Mouse (Mus musculus) lung, postnatal 10 days (tissue): ENCODE measurements around the gene Cdc42bpg.
A peak's percentile ranks its signal among the peaks of the same experiment; 100 is the strongest.

Experiments
- DNase-seq: peaks from one replicate; pipeline ENCODE4 v3.0.0; 2021

The Cdc42bpg gene

GRCm38 (mm10) chr19:6333761-6334595 is 27.7 kb downstream of the Cdc42bpg start:
- no peak for DNase-seq

DNA sequence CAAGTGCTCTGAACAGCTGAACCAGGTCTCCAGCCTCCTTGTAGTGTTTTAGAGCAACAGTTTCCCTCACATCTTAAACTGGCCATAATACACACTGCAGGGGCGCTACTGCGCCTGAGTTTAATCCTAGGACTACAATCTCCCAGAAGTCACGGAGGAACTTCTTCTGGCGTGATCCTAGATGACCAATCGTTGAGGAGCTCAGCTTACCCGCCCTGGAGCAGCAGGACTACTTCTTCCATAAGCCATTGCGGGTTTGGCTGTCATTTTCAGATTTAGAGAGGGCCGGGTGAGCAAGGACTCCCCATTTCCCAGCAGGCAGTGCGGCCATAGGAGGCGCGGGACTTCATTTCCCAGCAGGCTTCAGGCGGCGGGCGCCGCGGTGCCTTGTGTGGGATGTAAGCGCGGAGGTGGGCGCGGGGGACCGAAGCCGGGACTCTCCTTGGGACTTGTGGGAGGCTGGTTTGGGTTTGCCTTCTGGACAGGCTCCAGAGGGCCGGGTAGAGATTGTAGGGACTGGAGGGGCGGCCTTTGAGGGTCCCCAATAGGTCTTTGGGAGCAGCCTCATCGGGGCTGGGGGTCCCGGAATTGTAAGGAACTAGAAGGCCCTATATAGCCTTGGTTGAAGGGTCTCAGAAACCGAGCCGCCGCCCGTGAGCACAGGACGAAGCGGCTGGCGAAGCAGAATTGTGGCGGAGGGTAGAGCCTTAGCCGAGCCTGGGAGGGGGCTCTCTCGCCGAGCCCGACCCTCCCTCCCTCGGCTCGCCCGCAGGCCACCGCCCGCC is 28.6 kb downstream of the Cdc42bpg start, which contains the start of gene Men1:
Gene Men1 (plus strand): TSS at position 307 of the 785 bp plus-strand sequence.
- peak; percentile 97 for DNase-seq

DNA sequence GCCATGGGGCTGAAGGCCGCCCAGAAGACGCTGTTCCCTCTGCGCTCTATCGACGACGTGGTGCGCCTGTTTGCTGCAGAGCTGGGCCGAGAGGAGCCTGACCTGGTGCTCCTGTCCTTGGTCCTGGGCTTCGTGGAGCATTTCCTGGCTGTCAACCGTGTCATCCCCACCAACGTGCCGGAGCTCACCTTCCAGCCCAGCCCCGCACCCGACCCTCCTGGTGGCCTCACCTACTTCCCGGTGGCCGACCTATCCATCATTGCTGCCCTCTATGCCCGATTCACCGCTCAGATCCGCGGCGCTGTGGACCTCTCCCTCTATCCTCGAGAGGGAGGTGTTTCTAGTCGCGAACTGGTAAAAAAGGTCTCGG is 29.2 kb downstream of the Cdc42bpg start:
- no peak for DNase-seq

GRCm38 (mm10) chr19:6336920-6337319 is 30.7 kb downstream of the Cdc42bpg start:
- no peak for DNase-seq

DNA sequence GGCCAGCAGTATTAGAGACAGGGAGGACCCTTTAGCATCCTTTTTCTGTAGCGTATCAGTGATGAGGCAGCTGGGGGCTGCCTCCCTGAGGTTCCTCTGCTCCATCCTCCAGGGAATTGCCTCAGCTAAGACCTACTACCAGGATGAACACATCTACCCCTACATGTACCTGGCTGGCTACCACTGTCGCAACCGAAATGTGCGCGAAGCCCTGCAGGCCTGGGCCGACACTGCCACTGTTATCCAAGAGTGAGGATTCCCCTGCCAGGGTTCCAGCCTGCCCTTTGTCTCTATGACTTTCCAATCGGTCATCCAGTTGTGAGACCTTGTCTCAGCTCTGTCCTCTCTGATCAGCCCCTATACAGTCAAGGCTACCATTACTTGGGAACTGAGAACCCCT is 31.9 kb downstream of the Cdc42bpg start:
- DNase-seq, result no peak

GRCm38 (mm10) chr19:6338716-6339115 is 32.5 kb downstream of the Cdc42bpg start:
- no peak for DNase-seq

DNA sequence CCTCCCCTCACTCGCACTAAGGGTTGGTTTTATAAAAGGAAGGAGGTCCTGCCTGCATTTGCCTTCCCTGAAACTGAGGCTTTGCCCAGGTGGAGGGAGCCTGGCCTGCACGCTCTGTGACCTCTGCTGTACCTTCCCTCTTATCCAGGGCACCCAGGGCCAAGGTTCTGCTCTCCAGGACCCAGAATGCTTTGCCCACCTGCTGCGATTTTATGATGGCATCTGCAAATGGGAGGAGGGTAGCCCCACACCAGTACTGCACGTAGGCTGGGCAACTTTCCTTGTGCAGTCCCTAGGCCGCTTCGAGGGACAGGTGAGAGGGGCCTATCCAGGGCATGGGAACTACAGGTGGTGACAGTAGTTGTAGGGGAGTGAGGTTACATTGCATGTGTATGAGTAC is 32.9 kb downstream of the Cdc42bpg start:
- DNase-seq, result no peak

DNA sequence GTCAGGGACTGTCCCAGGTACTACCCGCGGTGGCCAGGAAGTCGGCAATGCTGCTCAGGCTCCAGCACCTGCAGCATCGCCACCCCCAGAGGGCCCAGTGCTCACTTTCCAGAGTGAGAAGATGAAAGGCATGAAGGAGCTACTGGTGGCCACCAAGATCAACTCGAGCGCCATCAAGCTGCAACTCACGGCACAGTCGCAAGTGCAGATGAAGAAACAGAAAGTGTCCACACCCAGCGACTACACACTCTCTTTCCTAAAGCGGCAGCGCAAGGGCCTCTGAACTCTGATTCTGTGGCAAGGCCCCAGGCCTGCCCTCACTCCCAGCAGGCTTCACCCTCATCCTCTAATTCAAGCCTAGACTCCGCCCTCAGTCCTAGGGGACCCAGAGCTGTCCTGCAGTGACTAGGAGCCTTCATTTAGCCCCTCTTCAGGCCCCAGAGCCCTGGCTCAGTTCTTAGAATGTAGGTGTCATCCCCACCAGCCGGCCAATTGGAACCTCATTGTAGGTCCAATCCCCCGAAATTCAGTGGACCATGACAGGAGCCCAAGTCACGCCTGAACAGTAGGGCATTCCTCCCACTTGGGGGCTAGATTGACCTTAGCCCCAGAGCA is 33.7 kb downstream of the Cdc42bpg start:
- DNase-seq, result peak; percentile 77

DNA sequence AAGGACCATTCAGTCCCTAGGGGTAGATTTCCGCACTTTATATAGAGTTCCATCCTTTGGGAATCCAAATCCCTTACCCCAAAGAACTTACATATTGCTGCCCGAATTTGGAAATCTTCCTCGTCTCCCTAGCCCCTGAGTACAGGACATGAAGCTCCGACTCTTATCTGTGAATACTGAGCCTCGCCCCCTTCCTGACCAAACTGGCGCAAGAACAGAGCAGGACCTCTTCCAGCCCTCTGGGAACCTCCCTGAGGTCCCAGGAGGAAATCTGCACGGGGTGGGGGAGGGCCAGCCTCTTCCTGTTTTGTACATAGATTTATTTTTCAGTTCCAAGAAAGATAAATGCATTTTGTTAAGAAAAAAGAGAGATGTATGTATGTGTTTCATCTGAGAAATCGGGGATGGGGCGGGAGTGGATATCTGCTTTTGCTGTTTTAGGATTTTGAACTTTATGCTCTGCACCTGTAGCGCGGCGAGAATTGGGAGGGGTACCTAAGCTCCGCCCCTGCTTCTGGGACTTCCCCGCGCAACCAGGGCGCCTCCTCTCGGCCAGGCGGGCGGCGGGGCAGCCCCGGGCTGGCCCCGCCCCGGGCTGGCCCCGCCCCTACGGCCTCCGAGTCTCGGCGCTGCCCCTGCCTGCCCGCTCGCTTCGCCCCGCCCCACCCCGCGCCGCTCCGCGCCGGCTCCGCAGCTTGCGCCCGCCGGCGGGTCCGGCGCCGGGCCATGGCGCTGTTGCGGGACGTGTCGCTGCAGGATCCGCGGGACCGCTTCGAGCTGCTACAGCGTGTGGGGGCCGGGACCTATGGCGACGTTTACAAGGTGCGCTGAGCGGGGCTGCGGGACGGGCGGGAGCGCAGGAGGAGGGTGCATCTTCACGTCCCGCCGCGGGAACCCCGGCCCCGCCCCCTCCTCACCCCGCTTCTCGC is 34.5 kb downstream of the Cdc42bpg start, which contains the start of gene Map4k2:
Gene Map4k2 (plus strand): TSS at position 612 of the 929 bp plus-strand sequence.
- peak; percentile 90 for DNase-seq

DNA sequence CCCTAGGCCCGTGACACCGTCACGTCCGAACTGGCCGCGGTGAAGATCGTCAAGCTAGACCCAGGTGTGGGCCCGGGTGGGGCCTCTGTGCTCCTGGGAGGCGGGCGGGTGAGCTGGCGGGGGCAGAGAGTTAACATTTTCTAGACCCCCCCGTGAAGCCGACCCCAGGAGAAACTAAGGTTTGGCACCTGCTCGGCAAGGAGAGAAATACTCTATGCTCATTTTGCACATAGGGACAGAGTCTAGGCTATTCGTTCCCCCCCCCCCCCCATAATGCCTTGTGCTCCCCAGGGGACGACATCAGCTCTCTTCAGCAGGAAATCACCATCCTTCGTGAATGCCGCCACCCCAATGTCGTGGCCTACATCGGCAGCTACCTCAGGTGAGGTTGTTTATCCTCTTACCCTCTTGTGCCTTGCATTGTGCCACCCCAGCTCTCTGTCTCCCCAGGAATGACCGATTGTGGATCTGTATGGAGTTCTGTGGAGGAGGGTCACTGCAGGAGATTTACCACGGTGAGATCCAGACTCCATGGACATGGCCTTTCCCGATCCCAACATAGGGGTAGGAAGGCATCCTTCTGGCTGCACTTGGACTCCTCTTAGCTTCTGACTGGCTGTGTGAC is 35.3 kb downstream of the Cdc42bpg start:
- no peak for DNase-seq

DNA sequence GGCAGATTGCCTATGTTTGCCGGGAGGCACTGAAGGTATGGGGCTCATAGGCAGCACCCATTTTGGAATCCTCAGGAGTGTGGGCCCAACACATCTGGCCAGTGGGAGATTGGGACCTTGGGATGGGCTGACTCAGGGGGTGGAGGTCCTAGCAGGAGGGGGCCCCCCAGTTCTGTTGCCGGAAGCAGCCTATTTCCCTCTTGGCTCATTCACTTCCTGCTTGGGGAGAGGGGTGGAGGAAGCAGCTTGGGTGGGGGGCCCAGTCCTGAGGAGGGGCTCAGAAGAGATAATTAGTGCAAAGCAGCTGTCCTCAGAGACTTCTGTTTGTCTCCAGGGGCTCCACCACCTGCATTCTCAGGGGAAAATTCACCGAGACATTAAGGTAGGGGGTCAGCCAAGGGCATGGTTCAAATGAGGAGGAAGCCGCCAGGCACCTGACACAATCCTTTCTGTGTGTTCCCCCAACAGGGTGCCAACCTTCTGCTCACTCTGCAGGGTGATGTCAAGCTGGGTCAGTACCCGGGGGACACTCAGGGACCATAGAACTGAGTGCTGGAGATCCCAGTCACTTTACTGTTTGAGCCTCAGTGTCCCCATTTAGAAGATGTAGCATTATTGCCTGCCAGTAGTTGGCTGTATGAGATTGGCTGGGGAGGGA is 36.1 kb downstream of the Cdc42bpg start:
- no peak for DNase-seq

DNA sequence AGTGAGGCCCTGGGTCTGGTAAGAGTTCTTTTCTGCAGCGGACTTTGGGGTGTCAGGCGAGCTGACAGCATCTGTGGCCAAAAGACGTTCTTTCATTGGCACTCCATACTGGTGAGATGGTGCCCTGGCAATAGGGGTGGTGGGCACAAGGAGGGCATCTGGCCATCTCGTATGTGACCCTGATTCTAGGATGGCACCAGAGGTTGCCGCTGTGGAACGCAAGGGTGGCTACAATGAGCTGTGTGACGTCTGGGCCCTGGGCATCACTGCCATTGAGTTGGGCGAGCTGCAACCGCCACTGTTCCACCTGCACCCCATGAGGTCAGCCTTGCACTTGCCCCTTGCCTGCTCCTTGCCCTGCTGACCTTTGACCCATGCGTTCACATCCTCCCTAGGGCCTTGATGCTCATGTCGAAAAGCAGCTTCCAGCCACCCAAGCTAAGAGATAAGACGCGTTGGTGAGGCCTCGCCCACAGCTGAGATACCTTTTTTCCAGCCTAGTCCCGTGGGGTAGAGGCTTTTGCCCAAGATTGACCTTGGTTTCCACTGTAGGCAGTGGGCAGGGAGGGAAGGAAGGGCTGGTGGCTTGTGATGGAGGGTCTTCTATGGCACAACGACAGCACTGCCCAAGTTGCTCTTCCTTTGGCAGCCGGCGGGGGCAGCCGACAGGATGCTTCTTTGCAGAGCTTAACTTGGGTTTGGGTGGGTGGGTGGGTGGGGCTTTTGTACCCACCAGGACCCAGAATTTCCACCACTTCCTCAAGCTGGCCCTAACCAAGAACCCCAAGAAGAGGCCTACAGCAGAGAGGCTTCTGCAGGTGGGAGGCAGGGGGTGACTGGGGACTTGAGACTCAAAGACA is 37.0 kb downstream of the Cdc42bpg start:
- no peak for DNase-seq

DNA sequence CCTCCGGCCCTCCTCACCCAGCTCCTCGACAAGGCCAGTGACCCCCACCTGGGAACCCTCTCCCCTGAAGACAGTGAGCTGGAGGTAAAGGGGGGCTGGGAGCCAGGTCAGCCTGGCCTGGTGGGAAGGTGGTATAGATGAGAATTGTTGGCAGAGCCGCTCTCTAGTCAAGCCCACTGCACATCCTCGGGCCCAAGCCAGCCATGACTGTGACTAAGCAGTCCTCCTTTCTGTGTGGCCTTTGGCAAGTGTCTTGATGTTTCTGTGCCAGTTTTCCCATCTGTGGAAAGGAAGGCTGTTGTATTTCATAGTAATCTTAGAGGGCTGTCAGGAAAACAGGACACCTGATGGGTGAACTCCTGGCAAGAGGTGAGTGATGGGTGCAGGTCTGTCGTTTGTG is 37.7 kb downstream of the Cdc42bpg start:
- no peak for DNase-seq

DNA sequence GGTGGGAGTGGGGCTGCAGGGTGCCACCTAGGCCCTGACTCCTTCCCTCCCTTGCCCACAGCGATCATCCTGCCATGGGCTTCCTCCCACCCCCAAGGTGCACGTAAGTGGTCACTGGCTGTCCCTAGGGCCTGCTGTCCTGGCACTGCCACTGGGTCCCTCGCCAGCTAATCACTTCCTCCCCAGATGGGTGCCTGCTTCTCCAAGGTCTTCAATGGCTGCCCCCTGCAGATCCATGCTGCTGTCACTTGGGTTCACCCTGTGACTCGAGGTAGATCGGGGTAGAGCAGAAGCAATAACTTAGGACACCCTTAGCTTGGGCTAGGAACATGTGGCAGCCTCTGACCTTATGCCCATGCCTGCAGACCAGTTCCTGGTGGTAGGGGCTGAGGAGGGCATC is 39.8 kb downstream of the Cdc42bpg start:
- DNase-seq, result no peak

GRCm38 (mm10) chr19:6346661-6347060 is 40.4 kb downstream of the Cdc42bpg start:
- DNase-seq, result no peak

GRCm38 (mm10) chr19:6347615-6348014 is 41.4 kb downstream of the Cdc42bpg start:
- no peak for DNase-seq

- DNase-seq, result no peak
Observed at GRCm38 (mm10) chr19:6348717-6349116, 42.5 kb downstream of the Cdc42bpg start.

DNA sequence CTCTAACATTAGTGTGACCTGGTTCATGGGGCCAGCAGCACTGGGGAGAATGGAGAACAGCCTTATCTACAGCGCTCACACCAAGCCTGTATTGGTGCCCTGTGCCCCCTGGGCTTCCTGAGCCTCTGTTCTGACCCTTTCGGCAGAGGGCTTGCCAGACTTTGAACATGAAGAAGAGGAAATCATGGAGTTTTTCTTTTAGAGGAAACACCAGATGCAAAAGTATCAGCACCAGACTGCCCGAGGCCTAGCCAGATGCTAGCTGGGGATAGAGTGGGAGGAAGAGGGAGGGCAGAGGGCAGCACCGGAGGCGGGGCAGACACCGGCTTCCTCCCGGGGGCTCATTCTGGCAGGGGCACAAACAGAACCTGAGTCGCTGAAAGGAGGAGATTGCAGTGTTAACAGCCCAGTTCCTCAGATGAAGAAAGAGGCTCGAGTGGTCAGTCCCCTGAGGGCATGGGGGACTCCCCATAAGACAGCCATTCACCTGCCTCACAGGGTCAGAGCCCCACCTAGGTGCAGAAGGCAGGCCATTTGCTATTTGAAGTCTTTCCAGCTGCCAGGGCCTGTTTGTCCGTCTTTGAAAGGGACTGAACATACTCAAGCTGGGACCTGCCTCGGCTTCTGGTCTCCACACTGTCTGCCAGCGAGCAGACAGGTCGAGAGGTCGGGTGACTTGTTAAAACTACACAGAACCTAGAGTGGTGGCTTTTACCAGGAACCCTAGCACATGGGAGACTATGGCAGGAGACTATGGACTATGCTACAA is 43.1 kb downstream of the Cdc42bpg start:
- no peak for DNase-seq

DNA sequence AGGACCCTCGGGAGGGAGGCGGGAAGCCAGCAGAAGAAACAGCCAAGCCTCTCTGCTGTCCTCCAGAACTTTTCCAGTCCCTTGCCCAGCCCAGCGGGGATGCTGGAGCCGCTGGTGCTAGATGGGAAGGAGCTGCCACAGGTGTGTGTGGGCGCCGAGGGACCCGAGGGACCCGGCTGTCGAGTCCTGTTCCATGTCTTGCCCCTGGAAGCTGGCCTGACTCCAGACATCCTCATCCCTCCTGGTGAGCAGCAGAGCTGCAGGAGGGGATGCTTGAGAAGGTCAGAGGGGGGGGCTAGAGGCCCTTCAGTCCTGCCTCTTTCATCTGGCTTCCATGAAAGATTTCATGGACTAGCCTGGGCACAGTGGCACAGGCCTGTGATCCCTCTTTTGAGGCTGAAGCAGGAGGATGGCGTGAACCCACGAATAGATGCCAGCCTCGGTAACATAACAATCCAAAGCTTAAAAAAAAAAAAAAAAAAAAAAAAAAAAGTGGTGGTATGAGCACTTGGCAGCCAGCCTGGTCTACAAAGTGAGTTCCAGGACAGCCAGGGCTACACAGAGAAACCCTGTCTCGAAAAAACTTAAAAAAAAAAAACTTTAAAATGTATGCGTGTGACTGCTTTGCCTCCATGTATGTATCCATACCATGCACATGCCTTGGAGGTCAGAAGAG is 45.3 kb downstream of the Cdc42bpg start:
- no peak for DNase-seq
